Mouse (Mus musculus) limb, embryonic 15.5 days (tissue): ENCODE measurements at regions not wholly inside any gene's neighbourhood (a gene's known extent, or its start where the extent isn't known, plus 50 kb on each side); places are given as distances from the start of the nearest gene placed in this dataset.

Source experiments
- ATAC-seq: fragments of 200-750 bp; cut with Nextera tagmentation; 2 replicates; pipeline ENCODE4 v1.8.0; 2017; ENCODE audit warnings: low read depth, moderate TSS enrichment; ENCODE audit not compliant: insufficient number of reproducible peaks, low FRiP score, low TSS enrichment
- H3K27ac ChIP-seq: fragments of 300-500 bp; sonication (generic); 2 replicates; pipeline ENCODE4 v1.5.1; 2015; ENCODE audit warnings: moderate library complexity, mild to moderate bottlenecking, inconsistent platforms
- H3K27me3 ChIP-seq: fragments of 300-500 bp; sonication (generic); 2 replicates; pipeline ENCODE4 v1.6.1; 2015; ENCODE audit warnings: inconsistent platforms
- H3K36me3 ChIP-seq: fragments of 300-500 bp; sonication (generic); 2 replicates; pipeline ENCODE4 v1.6.1; 2015; ENCODE audit warnings: inconsistent platforms
- H3K4me1 ChIP-seq: fragments of 300-500 bp; sonication (generic); 2 replicates; pipeline ENCODE4 v1.6.1; 2015; ENCODE audit warnings: inconsistent platforms
- H3K4me2 ChIP-seq: fragments of 300-500 bp; sonication (generic); 2 replicates; pipeline ENCODE4 v1.6.1; 2015; ENCODE audit warnings: mild to moderate bottlenecking, inconsistent platforms
- H3K4me3 ChIP-seq: fragments of 300-500 bp; sonication (generic); 2 replicates; pipeline ENCODE4 v1.5.1; 2015; ENCODE audit warnings: mild to moderate bottlenecking, inconsistent platforms
- H3K9ac ChIP-seq: fragments of 300-500 bp; sonication (generic); 2 replicates; pipeline ENCODE4 v1.6.1; 2015; ENCODE audit warnings: inconsistent platforms
- H3K9me3 ChIP-seq: fragments of 300-500 bp; sonication (generic); 2 replicates; pipeline ENCODE4 v1.6.1; 2016; ENCODE audit warnings: inconsistent platforms
- WGBS: fragments of 180-500 bp; shearing (Covaris S2); methylation state at CpG from one replicate; pipeline ENCODE4 v1.1.7; 2015; 5-methylcytosine and 5-hydroxymethylcytosine counted together

- no peak overlapping the region for H3K4me2 ChIP-seq
- no peaks in the 10 kb centered on the region for H3K36me3 ChIP-seq
- H3K27ac ChIP-seq = no peak overlapping the region
- ATAC-seq = no peak
- no peaks in the 10 kb centered on the region for H3K27me3 ChIP-seq
- H3K4me1 ChIP-seq = no peaks in the 10 kb centered on the region
- no peaks in the 10 kb centered on the region for H3K9me3 ChIP-seq
- no peak overlapping the region for H3K4me3 ChIP-seq
- WGBS = 54% methylated on average over 12 of the region's 12 CpGs
- H3K9ac ChIP-seq = no peak overlapping the region
Observed at GRCm38 (mm10) chr4:83166867-83167814, 115.0 kb upstream of the Frem1 start.

DNA sequence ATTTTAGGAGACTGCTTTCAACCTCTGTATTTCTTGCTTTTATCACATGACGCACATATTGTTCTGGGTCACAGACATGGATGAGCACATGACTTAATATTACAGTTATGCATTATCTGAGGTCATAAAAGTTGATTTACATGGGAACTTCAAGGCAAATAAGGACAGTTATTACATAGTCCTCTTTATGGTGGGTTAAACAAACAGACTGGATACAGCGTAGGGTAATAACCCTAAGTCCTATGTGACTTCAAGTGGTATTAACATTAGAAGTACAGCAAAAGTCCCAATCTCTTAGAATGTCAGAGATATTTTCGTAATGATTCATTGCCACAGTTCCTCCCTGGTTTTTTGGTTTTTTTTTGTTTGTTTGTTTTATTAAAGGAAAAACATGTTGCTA is 94.6 kb upstream of the Frem1 start:
- no peak overlapping the region for H3K4me2 ChIP-seq
- no peaks in the 10 kb centered on the region for H3K27me3 ChIP-seq
- H3K4me1 ChIP-seq = no peaks in the 10 kb centered on the region; the same call in 1 of the 2 replicates
- H3K27ac ChIP-seq = no peak overlapping the region
- no peaks in the 10 kb centered on the region for H3K36me3 ChIP-seq
- no peak for ATAC-seq
- H3K9me3 ChIP-seq = no peaks in the 10 kb centered on the region
- no peak overlapping the region for H3K9ac ChIP-seq
- WGBS = 83% methylated on average over 3 of the region's 3 CpGs
- no peak overlapping the region for H3K4me3 ChIP-seq

DNA sequence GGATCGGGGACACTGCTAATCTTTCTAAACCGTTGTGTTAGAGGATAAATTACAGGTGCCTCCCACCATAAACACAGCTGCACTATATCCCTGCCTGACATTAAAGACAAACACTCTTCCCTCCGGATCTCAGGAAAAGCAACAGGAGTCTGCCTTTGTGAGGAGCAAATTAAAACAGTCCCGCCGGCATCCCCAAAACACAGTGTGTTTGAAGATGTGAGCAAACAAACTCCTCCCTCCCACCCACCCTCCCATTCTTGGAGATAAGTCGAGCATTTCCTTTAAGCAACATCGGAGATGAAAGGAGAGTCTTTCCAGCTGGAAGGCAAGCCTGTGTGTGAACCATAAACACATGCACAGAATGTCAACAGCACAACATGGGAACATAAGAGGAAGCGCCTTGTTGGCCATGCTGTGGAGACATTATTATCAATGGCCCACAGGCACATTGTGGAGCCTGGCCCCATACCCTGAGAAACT is 93.6 kb upstream of the Frem1 start:
- 10% methylated on average over 8 of the region's 8 CpGs for WGBS
- H3K4me1 ChIP-seq = no peaks in the 10 kb centered on the region; the same call in 1 of the 2 replicates
- no peak for ATAC-seq
- H3K9ac ChIP-seq = no peak overlapping the region
- no peak overlapping the region for H3K27ac ChIP-seq
- no peaks in the 10 kb centered on the region for H3K9me3 ChIP-seq
- H3K27me3 ChIP-seq = no peaks in the 10 kb centered on the region
- H3K4me3 ChIP-seq = no peak overlapping the region
- no peak overlapping the region for H3K4me2 ChIP-seq
- H3K36me3 ChIP-seq = no peaks in the 10 kb centered on the region

DNA sequence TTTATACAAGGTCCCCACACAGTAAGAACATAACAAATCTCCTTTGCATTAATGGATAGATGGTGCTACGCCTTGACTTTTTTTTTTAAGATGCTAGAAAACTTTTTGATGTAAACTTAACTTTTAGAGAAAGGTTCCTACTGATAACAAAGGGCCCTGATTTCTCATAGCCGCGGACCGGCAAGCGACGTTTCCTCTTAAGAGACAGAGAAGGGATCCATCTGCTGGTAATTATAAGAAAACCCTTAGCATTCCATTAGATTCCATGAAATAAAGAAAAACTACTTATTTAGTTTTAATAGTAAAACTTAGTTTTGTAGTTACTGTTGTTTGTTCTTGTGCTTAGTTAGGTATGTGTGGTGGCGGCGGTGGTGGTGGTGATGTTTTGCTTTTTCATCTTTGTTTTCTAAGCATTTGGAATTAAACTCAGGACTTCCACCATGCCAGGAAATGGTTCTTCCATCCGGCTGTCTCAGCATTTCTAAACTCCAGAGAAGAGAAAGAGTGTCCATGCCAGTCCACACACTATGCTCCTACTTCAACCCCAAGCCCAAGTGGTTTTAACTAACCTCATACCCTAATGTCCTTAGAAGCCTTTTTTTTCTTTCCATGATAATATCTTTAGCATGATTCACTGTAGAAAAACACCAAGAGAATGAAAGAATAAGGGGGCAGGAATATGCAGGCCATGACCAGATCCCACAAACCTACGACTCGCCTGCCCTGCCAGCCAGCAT is 92.8 kb upstream of the Frem1 start:
- no peaks in the 10 kb centered on the region for H3K36me3 ChIP-seq
- no peak overlapping the region for H3K9ac ChIP-seq
- no peaks in the 10 kb centered on the region for H3K27me3 ChIP-seq
- 57% methylated on average over 11 of the region's 11 CpGs for WGBS
- no peaks in the 10 kb centered on the region; the same call in 1 of the 2 replicates for H3K4me1 ChIP-seq
- no peak overlapping the region for H3K27ac ChIP-seq
- no peak overlapping the region for H3K4me2 ChIP-seq
- no peak overlapping the region for H3K4me3 ChIP-seq
- ATAC-seq = no peak
- no peaks in the 10 kb centered on the region for H3K9me3 ChIP-seq

GRCm38 (mm10) chr4:83141736-83142135 is 89.6 kb upstream of the Frem1 start:
- H3K9me3 ChIP-seq = no peaks in the 10 kb centered on the region
- no peak overlapping the region for H3K9ac ChIP-seq
- ATAC-seq = no peak
- H3K27me3 ChIP-seq = no peaks in the 10 kb centered on the region
- H3K4me3 ChIP-seq = no peak overlapping the region
- H3K4me1 ChIP-seq = no peaks in the 10 kb centered on the region; the same call in 1 of the 2 replicates
- no peaks in the 10 kb centered on the region for H3K36me3 ChIP-seq
- no peak overlapping the region for H3K27ac ChIP-seq
- WGBS = 47% methylated on average over 5 of the region's 5 CpGs
- no peak overlapping the region for H3K4me2 ChIP-seq

GRCm38 (mm10) chr4:83122668-83123005 is 70.5 kb upstream of the Frem1 start:
- peak overlapping the region; percentile 47; the same call in 1 of the 2 replicates for H3K27ac ChIP-seq
- 0 out of 2 replicates have a peak, but pooled peaks have one; percentile 40 for ATAC-seq
- peaks cover 3% of the 10 kb centered on the region; the same call in 1 of the 2 replicates for H3K4me1 ChIP-seq
- no peaks in the 10 kb centered on the region for H3K36me3 ChIP-seq
- H3K4me3 ChIP-seq = no peak overlapping the region
- H3K9ac ChIP-seq = no peak overlapping the region
- no peaks in the 10 kb centered on the region for H3K9me3 ChIP-seq
- H3K4me2 ChIP-seq = no peak overlapping the region
- WGBS = 38% methylated on average over 8 of the region's 8 CpGs
- no peaks in the 10 kb centered on the region for H3K27me3 ChIP-seq

GRCm38 (mm10) chr4:83122003-83122667 is 70.0 kb upstream of the Frem1 start:
- Histone ChIP-seq H3K9ac (no peak overlapping the region), H3K27me3 (no peaks in the 10 kb centered on the region), H3K4me2 (no peak overlapping the region), H3K4me3 (no peak overlapping the region), H3K36me3 (no peaks in the 10 kb centered on the region), H3K27ac (peak overlapping the region; percentile 47; the same call in 1 of the 2 replicates), H3K4me1 (peaks cover 3% of the 10 kb centered on the region; the same call in 1 of the 2 replicates), H3K9me3 (no peaks in the 10 kb centered on the region)
- ATAC-seq = 0 out of 2 replicates have a peak, but pooled peaks have one; percentile 19
- 72% methylated on average over 6 of the region's 6 CpGs for WGBS

- WGBS = 62% methylated on average over 3 of the region's 3 CpGs
- Histone ChIP-seq H3K4me3 (no peak overlapping the region), H3K27ac (no peak overlapping the region), H3K9ac (no peak overlapping the region), H3K4me2 (no peak overlapping the region), H3K27me3 (no peaks in the 10 kb centered on the region), H3K9me3 (no peaks in the 10 kb centered on the region), H3K4me1 (no peaks in the 10 kb centered on the region), H3K36me3 (no peaks in the 10 kb centered on the region)
- ATAC-seq = no peak
Observed at GRCm38 (mm10) chr4:83108659-83108967, 56.5 kb upstream of the Frem1 start.

DNA sequence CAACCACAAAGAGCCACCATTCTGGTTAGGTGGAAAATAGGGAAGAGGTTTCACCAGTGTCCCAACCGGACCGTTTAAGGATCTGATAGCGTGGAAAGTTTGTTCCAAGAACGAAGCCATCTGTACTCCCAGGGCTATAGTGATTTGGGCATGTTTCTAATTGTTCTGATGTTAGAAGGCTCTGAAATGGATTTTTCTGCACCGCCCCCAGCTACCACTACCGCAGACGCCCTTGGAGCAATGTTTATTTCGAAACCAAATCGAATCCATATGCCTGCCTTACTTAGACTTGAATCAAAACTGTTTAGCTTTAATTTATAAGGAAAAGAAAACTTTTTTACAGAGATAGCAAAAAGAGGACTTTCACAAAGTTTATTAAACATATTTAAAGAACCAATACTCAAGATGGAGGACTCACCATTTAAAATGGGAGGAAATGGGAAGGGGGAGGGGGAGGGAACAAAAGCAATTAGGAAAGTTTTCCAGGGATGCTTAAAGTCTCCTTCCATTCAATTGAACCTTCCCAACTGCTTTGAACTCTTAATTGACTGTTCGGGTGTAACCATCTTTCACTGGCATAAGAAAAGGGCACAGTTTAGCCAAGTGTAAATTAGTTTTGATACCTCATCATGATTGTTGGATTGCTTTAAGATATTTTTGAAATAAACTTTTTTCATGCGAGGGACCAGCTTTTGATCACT is 56.0 kb upstream of the Frem1 start:
- Histone ChIP-seq H3K27me3 (no peaks in the 10 kb centered on the region), H3K36me3 (no peaks in the 10 kb centered on the region), H3K9me3 (no peaks in the 10 kb centered on the region), H3K9ac (no peak overlapping the region), H3K4me2 (no peak overlapping the region), H3K4me1 (no peaks in the 10 kb centered on the region), H3K27ac (no peak overlapping the region; the same call in 1 of the 2 replicates), H3K4me3 (no peak overlapping the region)
- 34% methylated on average over 11 of the region's 11 CpGs for WGBS
- no peak for ATAC-seq

GRCm38 (mm10) chr4:83107161-83107560 is 55.0 kb upstream of the Frem1 start:
- no peak overlapping the region for H3K9ac ChIP-seq

DNA sequence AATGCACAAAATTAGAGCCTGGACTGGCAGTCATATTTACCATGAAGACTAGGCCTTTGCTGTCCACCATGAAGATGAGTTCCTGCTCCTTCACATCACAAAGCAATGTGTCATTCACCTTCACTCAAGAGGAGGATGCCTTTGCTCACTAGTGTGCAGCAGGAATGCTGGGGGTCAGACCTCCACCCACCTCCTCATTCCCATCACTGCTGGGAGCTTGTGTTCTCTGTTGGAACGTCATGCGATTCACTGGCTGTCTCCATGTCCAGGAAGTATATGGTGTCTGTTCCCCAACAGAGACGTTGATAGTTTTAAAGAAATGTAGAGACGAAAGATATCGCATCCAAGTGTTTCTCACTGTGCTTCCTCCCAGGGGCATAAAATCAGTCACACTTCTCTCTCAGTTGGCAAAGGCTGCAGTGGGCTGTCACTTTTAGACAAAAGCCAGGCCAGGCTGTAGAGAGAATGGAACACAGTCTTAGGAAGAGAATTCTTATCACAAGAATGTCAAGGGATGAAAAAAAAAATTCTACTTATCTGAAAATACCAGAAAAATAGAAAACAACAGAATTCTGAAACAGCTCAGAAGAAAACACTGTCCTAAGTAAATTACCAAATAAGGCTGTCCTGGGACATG is 52.0 kb upstream of the Frem1 start:
- 0 out of 2 replicates have a peak, but pooled peaks cover 3% of the 10 kb centered on the region for H3K4me1 ChIP-seq
- no peak overlapping the region for H3K4me3 ChIP-seq
- H3K9ac ChIP-seq = no peak overlapping the region
- H3K27ac ChIP-seq = no peak overlapping the region
- 56% methylated on average over 5 of the region's 5 CpGs for WGBS
- H3K36me3 ChIP-seq = no peaks in the 10 kb centered on the region
- no peaks in the 10 kb centered on the region for H3K27me3 ChIP-seq
- no peak for ATAC-seq
- no peak overlapping the region for H3K4me2 ChIP-seq
- no peaks in the 10 kb centered on the region for H3K9me3 ChIP-seq

More at GRCm38 (mm10) chr4:83107161-83107560, 55.0 kb upstream of the Frem1 start:
- 0 out of 2 replicates have a peak, but pooled peaks cover 3% of the 10 kb centered on the region for H3K4me1 ChIP-seq
- no peak overlapping the region for H3K27ac ChIP-seq
- no peaks in the 10 kb centered on the region for H3K27me3 ChIP-seq
- ATAC-seq = no peak
- 59% methylated on average over 2 of the region's 2 CpGs for WGBS
- no peaks in the 10 kb centered on the region for H3K9me3 ChIP-seq
- no peaks in the 10 kb centered on the region for H3K36me3 ChIP-seq
- H3K4me3 ChIP-seq = no peak overlapping the region
- H3K4me2 ChIP-seq = no peak overlapping the region
